Mouse (Mus musculus): ENCODE data around the gene B230104I21Rik.

DNA sequence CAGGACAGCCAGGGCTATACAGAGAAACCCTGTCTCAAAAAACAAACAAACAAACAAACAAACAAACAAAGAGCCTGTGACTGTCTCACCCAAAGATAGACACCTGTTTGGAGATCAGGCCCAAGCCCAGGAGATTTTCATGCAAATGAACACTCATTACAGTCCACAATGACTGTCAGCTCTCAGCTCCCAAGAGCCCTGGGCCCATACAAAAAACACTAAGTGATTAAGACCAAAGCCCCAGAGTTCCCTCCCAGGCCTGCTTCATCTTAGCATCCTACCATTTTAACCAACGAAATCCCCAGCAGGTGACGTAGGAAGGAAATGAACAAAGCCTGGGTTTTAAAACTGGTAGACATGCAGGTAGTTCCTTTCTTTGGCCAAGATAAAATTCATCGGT is 24.9 kb downstream of the B230104I21Rik start:
- TF ChIP-seq CTCF (IDR thresholded peaks at IDR 0.05; ENCODE audit: borderline replicate concordance, control insufficient read depth, extremely low read depth, insufficient read depth, low read length, poor library complexity) = no peak
- TF ChIP-seq POLR2A (IDR thresholded peaks at IDR 0.05; ENCODE audit: control insufficient read depth, extremely low read depth, insufficient read depth, low read length, poor library complexity) = no peak

All from thymus, adult 2 months (tissue).